Mouse (Mus musculus): Measurements from ENCODE around the gene Zfp541.

- TF ChIP-seq POLR2A (IDR thresholded peaks at IDR 0.05; ENCODE audit: extremely low read depth, insufficient read depth, low read length) = no peak
- TF ChIP-seq CTCF (IDR thresholded peaks at IDR 0.05; ENCODE audit: low read depth, low read length) = no peak
Measured at GRCm38 (mm10) chr7:16044531-16044930, 17.1 kb upstream of the Zfp541 start.
